Mouse (Mus musculus): Measurements from ENCODE around the gene Slc16a8. TPM values are rescaled to one million over a fixed set of nuclear protein-coding genes. Genes with fewer than 3 reads are reported as not detected.
A peak's percentile ranks its signal among the peaks of the same experiment; 100 is the strongest.

Gene Slc16a8
- total and polyA plus RNA-seq, 3 experiments = 0.08 to 0.83 TPM; not detected in 1

DNA sequence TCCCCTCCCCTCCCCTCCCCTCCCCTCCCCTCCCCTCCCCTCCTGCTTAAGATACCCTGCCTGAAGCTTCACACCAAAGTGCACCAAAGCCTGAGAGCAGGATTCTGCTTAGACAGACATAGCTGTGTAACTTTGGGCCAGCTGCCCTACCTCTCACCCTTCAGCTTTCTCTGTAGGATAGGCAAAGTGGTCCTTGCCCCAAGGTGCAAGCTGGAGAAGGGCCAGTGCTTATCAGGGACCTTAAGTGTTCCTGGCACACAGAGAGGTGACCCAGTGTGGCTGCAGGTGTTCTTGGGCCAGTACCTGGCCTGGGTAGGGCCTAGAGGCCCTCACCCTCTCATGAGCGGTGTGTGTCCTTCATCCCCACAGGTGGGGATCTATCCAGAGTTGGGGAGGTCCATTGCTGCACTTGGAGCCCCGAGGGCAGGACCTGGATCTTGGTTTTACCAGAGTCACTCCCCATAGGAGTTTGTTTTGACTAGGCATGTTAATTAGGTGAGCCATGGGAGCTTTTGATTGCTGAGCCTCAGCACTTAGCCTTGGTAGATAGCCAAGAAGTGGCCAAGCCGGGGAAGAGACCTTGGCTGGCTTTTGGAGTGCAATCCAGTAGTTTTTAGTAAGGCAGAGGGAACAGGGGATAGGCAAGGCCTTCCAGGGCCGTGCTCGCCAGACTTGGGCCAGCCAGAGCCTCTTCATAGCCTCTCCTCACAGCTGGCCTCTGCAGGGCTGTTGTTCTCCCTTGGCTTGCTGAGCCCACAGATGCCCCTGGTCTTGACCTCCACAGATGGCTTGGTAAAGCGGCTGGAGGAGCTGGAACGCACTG lies 10.3 kb downstream of the Slc16a8 start:
- no peak for DNase-seq (ENCODE audit: extremely low read depth)
- Histone ChIP-seq H3K36me3 (replicated peaks in 1 of 2; ENCODE audit: control insufficient read depth in 1 of 2, insufficient read depth in 1 of 2, low read length in 1 of 2) (peaks cover 68 to 89% of the 10 kb centered on the region in 2 experiments), H3K9ac (ENCODE audit: insufficient read depth, low read depth) (no peak overlapping the region), H3K4me3 (replicated peaks in 1 of 3; ENCODE audit: low read depth in 2 of 3, low read length in 2 of 3, poor library complexity in 1 of 3) (no peak overlapping the region), H3K79me2 (replicated peaks; ENCODE audit: control insufficient read depth, extremely low read depth, insufficient read depth, poor library complexity, severe bottlenecking) (no peaks in the 10 kb centered on the region), H3K4me2 (ENCODE audit: insufficient read depth, low read depth, poor library complexity, severe bottlenecking) (no peak overlapping the region), H3K27me3 (replicated peaks) (no peaks in the 10 kb centered on the region), H3K4me1 (ENCODE audit: control insufficient read depth in 1 of 2, insufficient read depth in 2 of 2) (peaks cover 2 to 22% of the 10 kb centered on the region in 2 experiments; a peak in 2 of 4 replicates), H3K27ac (ENCODE audit: insufficient read depth, low read depth) (no peak overlapping the region), H3K9me3 (replicated peaks; ENCODE audit: low read length) (peaks cover 7% of the 10 kb centered on the region)
- in situ Hi-C loops (cut with MboI; ENCODE audit: low pct_ligation_motif_present, low pct_unique_long_range_greater_than_20kb, low sequenced_read_pairs) (loop anchor here (25.0 kb wide), 1 partner anchor 243 kb away; no protein-coding TSS in a partner anchor), dilution Hi-C loops (cut with MboI; ENCODE audit: extremely low pct_ligation_motif_present, extremely low pct_unique_long_range_greater_than_20kb, low sequenced_read_pairs) (no loop called here)
- TF ChIP-seq POLR2A (IDR thresholded peaks at IDR 0.05; ENCODE audit: low read depth, low read length) (no peak), E2F4 (IDR thresholded peaks at IDR 0.05; ENCODE audit: insufficient replicate concordance, low read depth, low read length) (no peak), BHLHE40 (IDR thresholded peaks at IDR 0.05; ENCODE audit: low read depth, low read length) (no peak), ZKSCAN1 (IDR thresholded peaks at IDR 0.05; ENCODE audit: borderline replicate concordance, low read depth, low read length) (no peak), TCF12 (IDR thresholded peaks at IDR 0.05; ENCODE audit: low read depth, low read length) (no peak), GABPA (IDR thresholded peaks at IDR 0.05; ENCODE audit: insufficient replicate concordance, low read depth, low read length) (no peak), RCOR1 (conservative IDR thresholded peaks at IDR 0.05; ENCODE audit: low read depth, low read length) (no peak), TBP (conservative IDR thresholded peaks at IDR 0.05; ENCODE audit: low read depth, low read length) (no peak), RAD21 (IDR thresholded peaks at IDR 0.05; ENCODE audit: low read depth, low read length) (no peak), ZNF384 (IDR thresholded peaks at IDR 0.05; ENCODE audit: low read depth, low read length) (no peak), IRF4 (IDR thresholded peaks at IDR 0.05; ENCODE audit: low read depth, low read length) (no peak), KAT2A (IDR thresholded peaks at IDR 0.05; ENCODE audit: insufficient replicate concordance, low read length) (no peak), CHD1 (IDR thresholded peaks at IDR 0.05; ENCODE audit: low read depth, low read length) (no peak)

DNA sequence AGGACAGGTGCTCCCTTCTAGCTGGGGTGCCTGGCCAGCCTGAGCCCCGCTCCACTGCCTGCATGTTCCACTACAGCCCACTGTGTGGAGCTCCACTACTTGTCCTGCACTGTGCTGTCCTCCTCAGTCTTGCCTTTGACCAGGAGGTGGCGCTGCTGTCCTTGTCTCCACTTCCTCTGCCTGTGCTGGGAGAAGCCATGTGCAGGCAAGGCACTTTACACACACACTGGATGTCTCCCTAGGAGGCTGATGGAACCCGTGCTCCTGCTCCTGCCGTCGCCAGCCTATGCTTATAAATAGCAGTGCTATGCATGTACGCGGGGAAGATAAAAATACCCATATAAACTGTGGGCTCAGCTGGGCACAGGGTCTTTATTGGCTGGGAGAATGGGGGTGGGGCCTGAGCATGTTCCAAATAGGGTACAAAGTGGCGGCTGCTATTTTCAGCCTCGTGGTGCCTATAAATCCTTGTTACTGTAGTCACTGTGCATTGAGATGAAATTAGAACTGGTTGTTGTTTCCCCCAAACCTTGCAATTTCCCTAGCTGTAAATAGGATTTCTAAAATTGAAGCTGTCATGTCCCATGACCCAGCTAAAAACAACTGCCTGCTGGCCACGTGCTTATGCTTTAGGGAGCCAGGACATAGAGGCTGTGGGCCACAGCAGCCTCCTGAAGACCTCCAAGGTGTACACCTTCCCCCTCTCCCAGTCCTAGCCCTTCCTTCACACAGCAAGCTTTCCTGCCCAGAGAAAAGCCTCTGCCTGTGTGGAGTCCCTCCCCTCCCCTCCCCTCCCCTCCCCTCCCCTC lies 11.1 kb downstream of the Slc16a8 start:
- H3K27ac ChIP-seq (ENCODE audit: insufficient read depth, low read depth) = no peak overlapping the region
- in situ Hi-C loops (cut with MboI; ENCODE audit: low pct_ligation_motif_present, low pct_unique_long_range_greater_than_20kb, low sequenced_read_pairs) (loop anchor here (25.0 kb wide), 1 partner anchor 244 kb away; no protein-coding TSS in a partner anchor), dilution Hi-C loops (cut with MboI; ENCODE audit: extremely low pct_ligation_motif_present, extremely low pct_unique_long_range_greater_than_20kb, low sequenced_read_pairs) (no loop called here)
- no peaks in the 10 kb centered on the region for H3K79me2 ChIP-seq (replicated peaks; ENCODE audit: control insufficient read depth, extremely low read depth, insufficient read depth, poor library complexity, severe bottlenecking)
- peaks cover 7% of the 10 kb centered on the region for H3K9me3 ChIP-seq (replicated peaks; ENCODE audit: low read length)
- H3K27me3 ChIP-seq (replicated peaks) = no peaks in the 10 kb centered on the region
- H3K4me3 ChIP-seq (replicated peaks in 1 of 3; ENCODE audit: low read depth in 2 of 3, low read length in 2 of 3, poor library complexity in 1 of 3) = peak overlapping the region in 1 of 3 experiments; percentile 8
- peaks cover 2 to 22% of the 10 kb centered on the region in 2 experiments; a peak in 2 of 4 replicates for H3K4me1 ChIP-seq (ENCODE audit: control insufficient read depth in 1 of 2, insufficient read depth in 2 of 2)
- H3K9ac ChIP-seq (ENCODE audit: insufficient read depth, low read depth) = no peak overlapping the region
- peak; percentile 98 for DNase-seq (ENCODE audit: extremely low read depth)
- peaks cover 67 to 89% of the 10 kb centered on the region in 2 experiments for H3K36me3 ChIP-seq (replicated peaks in 1 of 2; ENCODE audit: control insufficient read depth in 1 of 2, insufficient read depth in 1 of 2, low read length in 1 of 2)
- H3K4me2 ChIP-seq (ENCODE audit: insufficient read depth, low read depth, poor library complexity, severe bottlenecking) = no peak overlapping the region
- TF ChIP-seq E2F4 (IDR thresholded peaks at IDR 0.05; ENCODE audit: insufficient replicate concordance, low read depth, low read length) = no peak
- no peak for TF ChIP-seq POLR2AphosphoS2 (IDR thresholded peaks at IDR 0.05; ENCODE audit: low read depth, low read length)
- no peak for TF ChIP-seq UBTF (IDR thresholded peaks at IDR 0.05; ENCODE audit: low read depth, low read length)
- peak; percentile 97 for TF ChIP-seq MYC (IDR thresholded peaks at IDR 0.05; ENCODE audit: low read depth, low read length)
- TF ChIP-seq RAD21 (IDR thresholded peaks at IDR 0.05; ENCODE audit: low read depth, low read length) = peak; percentile 98
- TF ChIP-seq IRF4 (IDR thresholded peaks at IDR 0.05; ENCODE audit: low read depth, low read length) = peak; percentile 78
- TF ChIP-seq USF2 (conservative IDR thresholded peaks at IDR 0.05; ENCODE audit: low read depth, low read length) = no peak
- TF ChIP-seq SMC3 (IDR thresholded peaks at IDR 0.05; ENCODE audit: low read depth, low read length) = peak; percentile 99
- TF ChIP-seq ZC3H11A (IDR thresholded peaks at IDR 0.05; ENCODE audit: low read depth, low read length) = peak; percentile 88
- no peak for TF ChIP-seq HCFC1 (IDR thresholded peaks at IDR 0.05; ENCODE audit: low read depth, low read length)
- TF ChIP-seq CTCF (conservative IDR thresholded peaks at IDR 0.05 in 1 of 2, IDR thresholded peaks at IDR 0.05 in 1 of 2; ENCODE audit: low read depth in 2 of 2, low read length in 2 of 2) = peak; percentile 95 to 100
- TF ChIP-seq CHD1 (IDR thresholded peaks at IDR 0.05; ENCODE audit: low read depth, low read length) = no peak
- no peak for TF ChIP-seq JUND (conservative IDR thresholded peaks at IDR 0.05; ENCODE audit: low read depth, low read length)
- TF ChIP-seq BHLHE40 (IDR thresholded peaks at IDR 0.05; ENCODE audit: low read depth, low read length) = no peak
- TF ChIP-seq PAX5 (IDR thresholded peaks at IDR 0.05; ENCODE audit: low read length) = no peak
- no peak for TF ChIP-seq RCOR1 (conservative IDR thresholded peaks at IDR 0.05; ENCODE audit: low read depth, low read length)
- no peak for TF ChIP-seq ETS1 (conservative IDR thresholded peaks at IDR 0.05; ENCODE audit: low read depth, low read length)
- TF ChIP-seq ELF1 (IDR thresholded peaks at IDR 0.05; ENCODE audit: low read depth, low read length) = peak; percentile 70
- TF ChIP-seq MAZ (IDR thresholded peaks at IDR 0.05; ENCODE audit: low read depth, low read length) = no peak
- TF ChIP-seq ZKSCAN1 (IDR thresholded peaks at IDR 0.05; ENCODE audit: borderline replicate concordance, low read depth, low read length) = no peak
- peak; percentile 82 for TF ChIP-seq MAX (IDR thresholded peaks at IDR 0.05; ENCODE audit: low read length)
- TF ChIP-seq MXI1 (IDR thresholded peaks at IDR 0.05; ENCODE audit: low read depth, low read length) = peak; percentile 83
